In the genomic region with DNA sequence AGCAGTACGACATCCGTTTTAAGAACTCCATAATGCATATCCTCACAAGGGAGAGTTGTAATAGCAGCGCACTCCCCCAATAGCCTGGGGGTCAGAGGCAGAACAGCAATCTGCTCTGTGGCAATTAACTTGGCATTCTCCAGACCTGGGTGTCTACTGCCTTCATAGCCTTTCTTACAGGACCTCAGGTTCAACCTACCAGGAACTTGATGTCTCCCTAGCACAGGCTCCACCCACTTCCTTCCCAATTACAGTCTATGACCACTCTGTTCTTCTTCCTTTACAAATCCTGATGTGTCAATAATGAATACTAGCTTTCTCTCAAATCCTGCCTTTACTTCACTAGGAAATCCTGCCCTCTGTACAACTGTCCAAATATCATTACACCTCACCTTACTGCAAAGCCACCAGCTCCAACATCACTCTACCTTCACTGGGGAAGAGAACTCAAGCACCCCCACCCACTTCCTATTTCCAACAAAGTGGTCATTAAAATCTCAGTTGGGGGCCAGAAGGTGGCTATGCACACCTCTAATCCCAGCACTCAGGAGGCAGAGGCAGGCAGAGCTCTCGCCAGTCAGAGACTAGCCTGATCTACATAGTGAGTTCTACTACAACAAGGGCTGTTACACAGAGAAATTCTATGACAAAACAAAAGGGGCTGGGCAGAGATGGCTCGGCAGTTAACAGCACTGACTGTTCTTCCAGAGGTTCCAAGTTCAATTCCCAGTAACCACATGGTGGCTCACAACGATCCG, we compare ENCODE assay signal across 27 mouse cellular contexts.
DNase-seq lines count a peak whose midpoint lies in the region; ATAC-seq and TF ChIP-seq lines count a peak whose summit lies in the region.
"Had no signal": no experiment of that assay in that cellular context is flagged by ENCODE, and none has a peak within 500 bp of the region (broad histone marks: within the 10 kb centered on the region; RNA-seq: fewer than 3 reads in every experiment).

No protein-coding gene starts in this region.

- 95% methylated on average over 7 of the region's 7 CpGs for WGBS in kidney, adult 2 months

- H3K4me1 ChIP-seq in kidney, adult 2 months (ENCODE audit: control insufficient read depth, insufficient read depth, low read length): no peaks in the 10 kb centered on the region

- H3K36me3 ChIP-seq in kidney, adult 2 months (ENCODE audit: control insufficient read depth, insufficient read depth, low read length): no peaks in the 10 kb centered on the region
- H3K36me3 ChIP-seq: embryonic facial prominence, embryonic 13.5 days; hindbrain, embryonic 13.5 days had no signal

- H3K27ac ChIP-seq in kidney, adult 2 months (ENCODE audit: insufficient read depth, low read depth, low read length): no peak overlapping the region
- H3K27ac ChIP-seq: embryonic facial prominence, embryonic 10.5 days; embryonic facial prominence, embryonic 13.5 days; hindbrain, embryonic 13.5 days; hindbrain, postnatal 0 days had no signal

- peak; percentile 42 for ATAC-seq in megakaryocyte, adult 5-6 weeks (ENCODE audit: poor library complexity, severe bottlenecking)
- ATAC-seq: forebrain, embryonic 14.5 days; forebrain, postnatal 0 days; hindbrain, postnatal 0 days; inflammation-experienced regulatory T-cells, adult 6 months; Patski had no signal

- no peak for TF ChIP-seq CTCF in kidney, adult 2 months (conservative IDR thresholded peaks at IDR 0.05; ENCODE audit: insufficient read depth, insufficient read length, low read depth, low read length)

- no peak for TF ChIP-seq POLR2A in kidney, adult 2 months (IDR thresholded peaks at IDR 0.05; ENCODE audit: low read depth, low read length)

- H3K4me3 ChIP-seq in kidney, adult 2 months (ENCODE audit: insufficient read depth, low read depth, low read length): no peak overlapping the region
- H3K4me3 ChIP-seq: embryonic facial prominence, embryonic 10.5 days; embryonic facial prominence, embryonic 13.5 days; hindbrain, embryonic 13.5 days had no signal

- DNase-seq in ES-CJ7 (ENCODE audit: low read depth, low spot score) (peak; percentile 48), ZHBTc4 (ENCODE audit: low read depth, low spot score) (peak; percentile 58)
- peak; percentile 78 for DNase-seq in fat pad, adult 2 months (ENCODE audit: extremely low read depth, low read depth, low spot score)
- no peak for DNase-seq in frontal cortex, postnatal 14 days (ENCODE audit: low spot score in 2 of 2)
- DNase-seq in urinary bladder, postnatal 14 days (ENCODE audit: low spot score): no peak
- no peak for DNase-seq in kidney, adult 2 months
- no peak for DNase-seq in frontal cortex, adult 2 months (ENCODE audit: extremely low spot score in 1 of 2, low spot score in 1 of 2)
- DNase-seq: adrenal gland, postnatal 10 days; adrenal gland, postnatal 36 days; cerebellum, adult 11 months; cerebellum, adult 2 months; cerebellum, adult 9-11 months; cerebellum, postnatal 25 days; embryo, embryonic 11 days; forebrain, postnatal 0 days; gastrocnemius, postnatal 10 days; gastrocnemius, postnatal 36 days; heart, adult 11 months; kidney, adult 18-20 months had no signal

- H3K27me3 ChIP-seq in kidney, adult 2 months (replicated peaks; ENCODE audit: control insufficient read depth, insufficient read depth, low read length): no peaks in the 10 kb centered on the region
- H3K27me3 ChIP-seq: embryonic facial prominence, embryonic 13.5 days; hindbrain, embryonic 13.5 days; Patski had no signal

Comparison
In these comparisons a context has a peak if more than half of its experiments do, and no peak if none do; other contexts are left out.
1. DNase-seq: peak in ES-CJ7 (single experiment), ZHBTc4 (single experiment) and fat pad, adult 2 months (single experiment); none in frontal cortex, postnatal 14 days (0 of 2), urinary bladder, postnatal 14 days (single experiment), kidney, adult 2 months (single experiment) and frontal cortex, adult 2 months (0 of 2).